Mouse (Mus musculus) lung, embryonic 15.5 days (tissue): ENCODE measurements around the gene Xlr5a. TPM values are rescaled to one million over a fixed set of nuclear protein-coding genes. Genes with fewer than 3 reads are reported as not detected.
"Not testable (repeated sequence)": the region's sequence is repeated elsewhere in the genome, so short reads cannot be mapped to it uniquely, and the experiment has no call there.

Experiments used
- ATAC-seq: fragments of 200-750 bp; cut with Nextera tagmentation; 2 replicates; pipeline ENCODE4 v1.8.0; 2017; ENCODE audit warnings: moderate number of reproducible peaks, borderline replicate concordance; ENCODE audit not compliant: low FRiP score, low TSS enrichment; ENCODE audit errors: extremely low read depth
- H3K27ac ChIP-seq: fragments of 300-500 bp; sonication (generic); 2 replicates; pipeline ENCODE4 v1.5.1; 2015; ENCODE audit warnings: moderate library complexity, mild to moderate bottlenecking, inconsistent platforms
- H3K27me3 ChIP-seq: fragments of 300-500 bp; sonication (generic); 2 replicates; pipeline ENCODE4 v1.6.1; 2015; ENCODE audit warnings: inconsistent platforms
- H3K36me3 ChIP-seq: fragments of 300-500 bp; sonication (generic); 2 replicates; pipeline ENCODE4 v1.6.1; 2015; ENCODE audit warnings: inconsistent platforms
- H3K4me1 ChIP-seq: fragments of 300-500 bp; sonication (generic); 2 replicates; pipeline ENCODE4 v1.6.1; 2015; ENCODE audit warnings: inconsistent platforms
- H3K4me2 ChIP-seq: fragments of 300-500 bp; sonication (generic); 2 replicates; pipeline ENCODE4 v1.6.1; 2015; ENCODE audit warnings: inconsistent platforms, mild to moderate bottlenecking, moderate library complexity
- H3K4me3 ChIP-seq: fragments of 300-500 bp; sonication (generic); 2 replicates; pipeline ENCODE4 v1.5.1; 2015; ENCODE audit warnings: mild to moderate bottlenecking, inconsistent platforms
- H3K9ac ChIP-seq: fragments of 300-500 bp; sonication (generic); 2 replicates; pipeline ENCODE4 v1.6.1; 2015; ENCODE audit warnings: inconsistent platforms
- H3K9me3 ChIP-seq: fragments of 300-500 bp; sonication (generic); 2 replicates; pipeline ENCODE4 v1.6.1; 2016; ENCODE audit warnings: inconsistent platforms
- WGBS: fragments of 180-500 bp; shearing (Covaris S2); methylation state at CpG from one replicate; pipeline ENCODE4 v1.1.7; 2015; 5-methylcytosine and 5-hydroxymethylcytosine counted together
- polyA plus RNA-seq: library from polyadenylated mRNA; unstranded; fragments of >200 nt; fragmentation: Nextera tagmentation; extraction: Ambion mirVana; gene quantifications from 2 replicates; pipeline ENCODE4 v1.2.1, GENCODE M21; 2015

Xlr5a gene
- polyA plus RNA-seq, 1 experiment from 2014 or later, result 0.17 TPM

DNA sequence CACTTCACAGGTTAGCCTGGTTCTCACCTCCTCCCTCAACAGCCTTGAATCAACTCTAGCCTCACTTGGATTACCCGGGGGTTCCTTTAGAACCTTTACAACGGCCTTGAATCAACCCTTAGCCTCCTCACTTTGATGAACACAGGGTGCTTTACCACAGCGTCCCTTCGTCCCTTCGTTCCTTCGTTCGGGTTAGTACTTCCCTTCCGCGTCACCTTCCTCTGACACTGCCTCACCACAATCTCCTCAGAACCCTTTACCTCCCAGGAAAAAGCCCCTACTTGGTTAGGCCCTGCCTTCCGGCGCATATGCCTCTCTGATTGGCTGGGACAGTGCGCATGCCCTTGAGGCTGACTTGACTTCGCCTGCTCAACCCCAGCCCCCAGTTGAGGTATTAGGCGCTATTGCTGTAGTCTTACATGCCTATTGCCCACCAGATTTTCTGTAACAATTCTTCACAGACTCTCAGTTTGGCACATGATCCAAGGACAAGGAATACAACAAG is 49.9 kb downstream of the Xlr5a start, which contains the start of gene Xlr4c:
Xlr4c (minus strand) TSS at position 310 of the 505 bp plus-strand sequence.
- H3K27ac ChIP-seq, ATAC-seq, H3K4me3 ChIP-seq, H3K36me3 ChIP-seq, H3K4me1 ChIP-seq, H3K27me3 ChIP-seq, H3K4me2 ChIP-seq, H3K9ac ChIP-seq, H3K9me3 ChIP-seq: not testable (repeated sequence)
- WGBS, result 78% methylated on average over 14 of the region's 14 CpGs

DNA sequence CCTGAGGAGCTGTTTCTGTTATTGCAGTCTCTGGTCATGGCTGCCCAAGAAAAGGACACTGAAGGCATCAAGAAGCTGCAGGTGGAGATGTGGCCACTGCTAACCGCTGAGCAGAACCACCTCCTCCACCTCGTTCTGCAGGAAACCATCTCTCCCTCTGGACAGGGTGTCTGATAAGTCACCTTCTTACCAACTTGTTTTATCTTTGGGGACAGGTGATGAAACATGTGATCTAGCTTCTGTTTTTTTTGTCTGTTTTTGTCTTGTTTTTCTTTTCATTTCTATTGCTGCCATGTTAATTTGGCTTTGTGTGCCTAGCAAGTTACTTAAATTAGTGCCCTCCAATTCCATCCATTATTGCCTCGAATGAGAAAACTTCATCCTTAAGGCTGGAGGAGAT is 63.5 kb downstream of the Xlr5a start:
- no peaks in the 10 kb centered on the region for H3K4me1 ChIP-seq
- no peaks in the 10 kb centered on the region for H3K36me3 ChIP-seq
- peak overlapping the region; percentile 94; the same call in 1 of the 2 replicates for H3K27ac ChIP-seq
- H3K9me3 ChIP-seq, result no peaks in the 10 kb centered on the region
- ATAC-seq, result no peak
- H3K27me3 ChIP-seq, result no peaks in the 10 kb centered on the region; the same call in none of the 2 replicates
- peak overlapping the region; percentile 86 for H3K4me2 ChIP-seq
- WGBS, result 19% methylated on average over 3 of the region's 3 CpGs
- H3K4me3 ChIP-seq, result peak overlapping the region; percentile 59
- H3K9ac ChIP-seq, result peak overlapping the region; percentile 55

DNA sequence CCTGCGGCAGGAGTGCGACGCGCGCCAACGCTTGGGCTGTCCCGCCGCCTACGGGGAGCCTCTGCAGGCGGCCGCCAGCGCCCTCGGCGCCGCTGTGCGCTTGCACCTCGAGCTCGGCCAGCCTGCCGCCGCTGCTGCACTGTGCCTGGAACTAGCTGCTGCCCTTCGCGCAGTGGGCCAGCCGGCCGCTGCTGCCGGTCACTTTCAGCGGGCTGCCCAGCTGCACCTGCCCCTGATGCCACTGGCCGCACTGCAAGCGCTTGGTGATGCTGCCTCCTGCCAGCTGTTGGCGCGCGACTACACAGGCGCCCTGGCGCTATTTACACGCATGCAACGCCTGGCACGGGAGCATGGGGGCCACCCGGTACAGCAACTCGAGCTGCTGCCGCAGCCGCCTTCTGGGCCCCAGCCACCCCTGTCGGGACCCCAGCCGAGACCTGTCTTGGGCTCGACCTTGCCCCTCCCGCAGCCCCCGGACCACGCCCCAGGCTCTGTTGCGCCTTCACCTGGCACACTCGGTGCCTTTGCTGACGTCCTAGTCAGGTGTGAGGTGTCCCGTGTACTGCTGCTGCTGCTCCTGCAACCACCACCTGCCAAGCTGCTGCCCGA is 64.1 kb downstream of the Xlr5a start:
- H3K27me3 ChIP-seq, result no peaks in the 10 kb centered on the region; the same call in none of the 2 replicates
- H3K4me3 ChIP-seq, result peak overlapping the region; percentile 59
- H3K9me3 ChIP-seq, result no peaks in the 10 kb centered on the region
- peak overlapping the region; percentile 55 for H3K9ac ChIP-seq
- H3K4me1 ChIP-seq, result no peaks in the 10 kb centered on the region
- peak; percentile 72 for ATAC-seq
- 11% methylated on average over 49 of the region's 51 CpGs for WGBS
- peak overlapping the region; percentile 86 for H3K4me2 ChIP-seq
- peak overlapping the region; percentile 94 for H3K27ac ChIP-seq
- no peaks in the 10 kb centered on the region for H3K36me3 ChIP-seq

DNA sequence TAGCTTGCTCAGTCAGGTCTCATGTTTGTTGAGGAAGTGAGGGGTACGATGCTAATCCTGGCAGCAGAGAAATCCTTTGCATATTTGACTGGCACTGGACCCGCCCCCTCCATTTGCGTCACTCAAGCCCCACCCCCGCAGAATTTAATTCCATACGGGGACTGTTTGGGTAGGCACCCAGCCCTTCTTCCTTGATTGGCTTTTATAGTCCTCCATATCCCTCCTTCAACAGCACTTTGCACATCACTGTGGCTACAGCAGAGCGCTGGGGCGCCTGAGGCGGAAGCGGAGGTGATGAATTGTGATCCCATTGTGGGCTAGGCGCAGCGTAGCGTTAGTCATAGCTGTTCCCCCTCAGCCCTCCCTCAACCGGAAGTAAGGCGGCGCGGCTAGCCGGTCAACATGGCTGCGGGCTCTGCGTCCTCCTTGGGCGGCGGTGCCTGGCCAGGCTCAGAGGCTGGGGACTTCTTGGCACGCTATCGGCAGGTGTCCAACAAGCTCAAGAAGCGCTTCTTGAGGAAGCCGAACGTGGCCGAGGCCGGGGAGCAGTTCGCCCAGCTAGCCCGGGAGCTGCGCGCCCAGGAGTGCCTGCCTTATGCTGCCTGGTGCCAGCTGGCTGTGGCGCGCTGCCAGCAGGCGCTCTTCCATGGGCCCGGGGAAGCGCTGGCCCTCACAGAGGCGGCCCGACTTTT is 64.7 kb downstream of the Xlr5a start, which contains the start of gene F8a:
F8a (plus strand) TSS at position 378 of the 692 bp plus-strand sequence.
- no peaks in the 10 kb centered on the region for H3K4me1 ChIP-seq
- H3K27ac ChIP-seq, result peak within 1 kb of the TSS; percentile 94
- peak within 1 kb of the TSS; percentile 86 for H3K4me2 ChIP-seq
- peak within 1 kb of the TSS; percentile 59 for H3K4me3 ChIP-seq
- peak; percentile 94 for ATAC-seq
- no peaks in the 10 kb centered on the region for H3K36me3 ChIP-seq
- H3K9me3 ChIP-seq, result no peaks in the 10 kb centered on the region
- WGBS, result 17% methylated on average over 39 of the region's 39 CpGs
- H3K9ac ChIP-seq, result peak within 1 kb of the TSS; percentile 55
- H3K27me3 ChIP-seq, result no peaks in the 10 kb centered on the region; the same call in none of the 2 replicates

DNA sequence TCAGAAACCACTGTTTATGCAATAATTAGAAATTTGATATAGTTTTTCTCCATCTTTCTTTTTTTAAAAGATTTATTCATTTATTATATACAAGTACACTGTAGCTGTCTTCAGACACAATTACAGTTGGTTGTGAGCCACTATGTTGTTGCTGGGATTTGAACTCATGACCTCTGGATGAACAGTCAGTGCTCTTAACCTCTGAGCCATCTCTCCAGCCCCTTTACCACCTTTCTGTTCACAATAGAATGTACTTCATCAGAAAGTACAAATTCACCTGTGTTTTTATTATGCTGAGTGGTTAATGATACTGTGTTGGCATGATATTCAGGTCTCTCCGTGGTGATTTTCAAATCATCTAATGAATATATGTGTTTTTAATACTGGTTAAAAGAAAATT is 67.4 kb downstream of the Xlr5a start:
- no peaks in the 10 kb centered on the region for H3K36me3 ChIP-seq
- no peak overlapping the region for H3K27ac ChIP-seq
- no peaks in the 10 kb centered on the region for H3K4me1 ChIP-seq
- no peak overlapping the region for H3K4me2 ChIP-seq
- ATAC-seq, result no peak
- no peak overlapping the region for H3K4me3 ChIP-seq
- no peaks in the 10 kb centered on the region; the same call in none of the 2 replicates for H3K27me3 ChIP-seq
- H3K9me3 ChIP-seq, result no peaks in the 10 kb centered on the region
- H3K9ac ChIP-seq, result no peak overlapping the region
- WGBS, result 33% methylated on average over 1 of the region's 1 CpGs

DNA sequence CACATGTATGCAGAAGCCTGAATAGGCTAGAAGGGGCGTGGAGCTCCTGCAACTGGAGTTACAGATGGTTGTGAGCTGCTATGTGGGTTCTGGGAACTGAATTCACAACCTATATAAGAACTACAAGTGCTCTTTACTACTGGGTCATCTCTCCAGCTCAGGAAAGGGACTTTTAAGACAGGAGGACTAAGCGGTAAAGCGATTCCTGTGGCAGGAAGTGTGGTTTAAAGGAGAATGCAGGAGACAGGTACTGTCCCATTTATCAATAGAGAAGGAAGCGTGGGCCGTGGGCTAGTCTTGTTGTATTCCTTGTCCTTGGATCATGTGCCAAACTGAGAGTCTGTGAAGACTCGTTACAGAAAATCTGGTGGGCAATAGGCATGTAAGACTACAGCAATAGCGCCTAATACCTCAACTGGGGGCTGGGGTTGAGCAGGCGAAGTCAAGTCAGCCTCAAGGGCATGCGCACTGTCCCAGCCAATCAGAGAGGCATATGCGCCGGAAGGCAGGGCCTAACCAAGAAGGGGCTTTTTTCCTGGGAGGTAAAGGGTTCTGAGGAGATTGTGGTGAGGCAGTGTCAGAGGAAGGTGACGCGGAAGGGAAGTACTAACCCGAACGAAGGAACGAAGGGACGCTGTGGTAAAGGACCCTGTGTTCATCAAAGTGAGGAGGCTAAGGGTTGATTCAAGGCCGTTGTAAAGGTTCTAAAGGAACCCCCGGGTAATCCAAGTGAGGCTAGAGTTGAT is 78.8 kb downstream of the Xlr5a start, which contains the start of gene Xlr4b:
Xlr4b (plus strand) TSS at position 515 of the 746 bp plus-strand sequence.
- H3K9ac ChIP-seq, ATAC-seq, H3K4me2 ChIP-seq, H3K9me3 ChIP-seq, H3K4me1 ChIP-seq, H3K27me3 ChIP-seq, H3K27ac ChIP-seq, H3K36me3 ChIP-seq, H3K4me3 ChIP-seq: not testable (repeated sequence)
- WGBS, result 69% methylated on average over 17 of the region's 19 CpGs

DNA sequence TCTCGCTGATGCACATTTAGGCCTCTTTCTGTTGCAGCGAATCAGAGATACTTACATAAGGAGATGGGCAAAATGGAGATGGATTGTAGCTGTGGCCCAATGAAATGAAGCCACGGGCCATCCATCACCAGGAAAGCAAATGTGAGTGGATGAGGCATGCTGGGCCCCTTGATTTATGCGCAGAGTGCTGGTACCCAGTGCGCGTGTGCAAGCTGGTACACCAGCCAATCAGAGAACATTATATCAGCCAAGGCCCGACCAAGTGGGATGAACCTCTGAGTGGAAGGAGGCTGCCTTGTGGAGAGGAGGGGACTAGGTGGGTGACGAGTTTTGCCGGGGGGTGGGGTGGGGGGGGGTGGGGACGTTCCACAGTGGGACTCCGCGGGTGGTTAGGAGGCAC is 100.8 kb downstream of the Xlr5a start, which contains the start of gene Xlr3b:
Xlr3b (plus strand) TSS at position 274 of the 400 bp plus-strand sequence.
- H3K4me1 ChIP-seq, H3K4me3 ChIP-seq, H3K27me3 ChIP-seq, H3K9me3 ChIP-seq, ATAC-seq, H3K9ac ChIP-seq, H3K36me3 ChIP-seq, H3K27ac ChIP-seq, H3K4me2 ChIP-seq: not testable (repeated sequence)
- WGBS, result 80% methylated on average over 12 of the region's 12 CpGs

DNA sequence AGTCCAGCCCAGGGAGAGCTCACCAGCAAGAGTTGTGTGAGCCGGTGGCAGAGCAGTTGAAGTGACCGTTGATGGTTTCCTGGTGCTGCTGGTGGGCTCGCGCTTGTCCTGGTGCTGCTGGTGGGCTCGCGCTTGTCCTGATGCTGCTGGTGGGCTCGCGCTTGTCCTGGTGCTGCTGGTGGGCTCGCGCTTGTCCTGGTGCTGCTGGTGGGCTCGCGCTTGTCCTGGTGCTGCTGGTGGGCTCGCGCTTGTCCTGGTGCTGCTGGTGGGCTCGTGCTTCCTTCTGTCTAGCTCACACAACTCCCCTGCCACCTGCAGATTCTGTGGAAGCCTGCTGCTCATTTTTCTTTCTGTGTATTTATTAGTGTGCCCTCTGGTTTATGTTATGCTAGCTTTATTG is 115.9 kb downstream of the Xlr5a start, which contains the start of gene Spin2d:
Spin2d (minus strand) TSS at position 101 of the 400 bp plus-strand sequence.
- 59% methylated on average over 5 of the region's 15 CpGs for WGBS

DNA sequence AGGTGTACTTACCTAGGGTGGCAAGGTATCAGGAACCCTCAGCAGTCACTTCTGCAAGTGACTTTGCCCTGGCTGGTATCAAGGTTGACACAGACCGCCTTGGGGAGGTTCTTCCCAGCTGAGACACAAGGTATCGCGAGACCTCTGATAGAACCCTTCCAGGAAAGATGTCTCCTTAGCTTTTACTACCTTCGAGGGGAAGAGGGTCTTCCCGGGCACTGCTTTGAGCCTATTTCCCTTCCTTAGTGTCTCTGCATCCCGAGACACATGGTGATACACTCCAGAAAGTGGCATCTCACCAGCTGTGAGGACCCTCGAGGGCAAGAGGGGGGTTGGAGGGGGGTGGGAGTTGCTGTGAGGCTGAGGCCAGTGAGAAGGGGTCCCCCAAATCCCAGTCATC is 143.4 kb downstream of the Xlr5a start, which contains the start of gene DXBay18:
DXBay18 (minus strand) TSS at position 101 of the 400 bp plus-strand sequence.
- not testable (repeated sequence) for ATAC-seq, H3K4me1 ChIP-seq, H3K36me3 ChIP-seq, H3K27me3 ChIP-seq, H3K4me2 ChIP-seq, H3K9ac ChIP-seq, H3K4me3 ChIP-seq, H3K27ac ChIP-seq, H3K9me3 ChIP-seq
- no CpG with 5 or more reads among the region's 7 CpGs for WGBS

More for the DNA sequence above, 115.9 kb downstream of the Xlr5a start, which contains the start of gene Spin2d:
- not testable (repeated sequence) for H3K27ac ChIP-seq, H3K4me2 ChIP-seq, H3K9ac ChIP-seq, H3K4me3 ChIP-seq, ATAC-seq, H3K36me3 ChIP-seq, H3K9me3 ChIP-seq, H3K27me3 ChIP-seq, H3K4me1 ChIP-seq

DNA sequence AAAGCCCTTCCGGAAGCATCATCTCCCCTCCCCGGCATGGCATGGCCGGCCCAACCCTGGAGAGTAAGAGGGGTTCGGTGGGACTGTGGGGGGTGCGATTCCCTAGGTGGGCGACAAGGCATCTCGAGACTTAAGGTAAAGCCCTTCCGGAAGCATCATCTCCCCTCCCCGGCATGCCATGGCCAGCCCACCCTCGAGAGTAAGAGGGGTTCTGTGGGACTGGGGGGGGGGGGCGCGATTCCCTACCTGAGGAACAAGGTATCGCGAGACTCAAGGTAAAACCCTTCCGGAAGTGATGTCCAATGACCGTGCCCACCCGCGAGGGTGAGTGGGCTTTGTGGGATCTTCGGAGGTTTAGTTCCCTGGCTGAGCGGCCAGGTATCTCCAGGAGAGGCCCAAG is 144.3 kb downstream of the Xlr5a start, which contains the start of gene Xlr5b:
Xlr5b (plus strand) TSS at position 301 of the 400 bp plus-strand sequence.
- H3K27me3 ChIP-seq, H3K9me3 ChIP-seq, H3K36me3 ChIP-seq, ATAC-seq, H3K4me2 ChIP-seq, H3K4me3 ChIP-seq, H3K27ac ChIP-seq, H3K4me1 ChIP-seq, H3K9ac ChIP-seq: not testable (repeated sequence)
- no CpG with 5 or more reads among the region's 20 CpGs for WGBS

DNA sequence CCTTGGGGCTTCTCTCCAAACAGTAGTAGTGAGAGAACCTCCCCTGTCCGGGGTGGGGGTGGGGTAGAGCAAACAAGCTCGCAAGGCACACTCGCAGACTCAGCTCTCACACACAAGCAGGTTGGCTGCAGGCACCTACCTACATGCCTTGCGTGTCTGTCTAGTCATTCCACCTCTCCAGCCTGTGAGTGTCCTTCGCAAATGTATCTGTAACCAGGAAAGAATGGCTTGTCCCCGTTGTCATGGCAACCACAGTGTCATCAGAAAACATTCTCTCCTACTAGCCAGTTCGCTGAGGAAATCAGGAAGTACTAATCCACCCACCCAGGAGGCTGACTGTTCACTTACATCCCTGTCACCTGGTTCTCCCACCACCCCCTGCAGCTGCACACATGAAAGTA is 149.6 kb downstream of the Xlr5a start:
- not testable (repeated sequence) for H3K27ac ChIP-seq, H3K4me3 ChIP-seq, H3K27me3 ChIP-seq, H3K9me3 ChIP-seq, H3K36me3 ChIP-seq, H3K4me1 ChIP-seq, H3K4me2 ChIP-seq, H3K9ac ChIP-seq
- peak; percentile 52 for ATAC-seq
- no CpG with 5 or more reads among the region's 7 CpGs for WGBS
